In genomic region chr17:30088431-30088830, GRCm38 (mm10) we compare ENCODE assay signal across 29 mouse cellular contexts.
DNase-seq lines count a peak whose midpoint lies in the region; ATAC-seq lines count a peak whose summit lies in the region.
"Had no signal": no experiment of that assay in that cellular context is flagged by ENCODE, and none has a peak within 500 bp of the region (broad histone marks: within the 10 kb centered on the region; RNA-seq: fewer than 3 reads in every experiment).

No protein-coding gene starts in this region.

- no peak overlapping the region for H3K4me3 ChIP-seq in heart, embryonic 12.5 days
- H3K4me3 ChIP-seq in megakaryocyte, embryonic 14.5 days (replicated peaks), result peak overlapping the region; percentile 75
- H3K4me3 ChIP-seq: embryonic facial prominence, embryonic 13.5 days; embryonic facial prominence, embryonic 15.5 days; erythroblast, embryonic 14.5 days; forebrain, embryonic 10.5 days; forebrain, embryonic 12.5 days had no signal

- WGBS in heart, embryonic 12.5 days, result 86% methylated on average over 3 of the region's 3 CpGs

- H3K9ac ChIP-seq in heart, embryonic 12.5 days, result no peak overlapping the region
- H3K9ac ChIP-seq: embryonic facial prominence, embryonic 13.5 days; embryonic facial prominence, embryonic 15.5 days; forebrain, embryonic 12.5 days had no signal

- H3K4me1 ChIP-seq in heart, embryonic 12.5 days (replicated peaks), result peaks cover 43% of the 10 kb centered on the region
- H3K4me1 ChIP-seq in megakaryocyte, embryonic 14.5 days, result peaks cover 90% of the 10 kb centered on the region
- H3K4me1 ChIP-seq: embryonic facial prominence, embryonic 15.5 days; forebrain, embryonic 12.5 days had no signal

- H3K9me3 ChIP-seq in heart, embryonic 12.5 days (replicated peaks), result no peaks in the 10 kb centered on the region
- H3K9me3 ChIP-seq in megakaryocyte, embryonic 14.5 days, result no peaks in the 10 kb centered on the region
- H3K9me3 ChIP-seq: embryonic facial prominence, embryonic 13.5 days; embryonic facial prominence, embryonic 15.5 days; forebrain, embryonic 10.5 days; forebrain, embryonic 12.5 days; G1E had no signal

- no peak for ATAC-seq in heart, embryonic 12.5 days (ENCODE audit: insufficient number of reproducible peaks, low FRiP score)
- ATAC-seq in megakaryocyte, adult 5-6 weeks (ENCODE audit: poor library complexity, severe bottlenecking), result no peak
- ATAC-seq: activated CD4-positive, CD25-positive, alpha-beta regulatory T cell, adult 4 months; CD4-positive, CD25-positive, alpha-beta regulatory T cell, adult 4 months; forebrain, embryonic 14.5 days; forebrain, embryonic 16.5 days; Patski had no signal

- intact Hi-C loops in heart, postnatal 36 days (cut with DNase I), result no loop called here

- H3K27ac ChIP-seq in heart, embryonic 12.5 days (ENCODE audit: poor library complexity, severe bottlenecking), result 0 out of 2 replicates have a peak overlapping the region, but pooled peaks have one; percentile 43
- H3K27ac ChIP-seq: embryonic facial prominence, embryonic 13.5 days; embryonic facial prominence, embryonic 15.5 days; forebrain, embryonic 10.5 days; forebrain, embryonic 12.5 days had no signal

- H3K36me3 ChIP-seq in heart, embryonic 12.5 days, result peaks cover 3% of the 10 kb centered on the region; the same call in 1 of the 2 replicates
- H3K36me3 ChIP-seq in megakaryocyte, embryonic 14.5 days (replicated peaks; ENCODE audit: low read length), result peaks cover 21% of the 10 kb centered on the region
- H3K36me3 ChIP-seq: embryonic facial prominence, embryonic 15.5 days had no signal

- DNase-seq in heart, adult 11 months, result peak; percentile 82
- no peak for DNase-seq in heart, postnatal 36 days
- DNase-seq in heart, adult 9 months (ENCODE audit: low spot score in 2 of 2), result no peak
- DNase-seq: adrenal gland, adult 8-10 months; adrenal gland, postnatal 14 days; adrenal gland, postnatal 36 days; B cell, adult 2 months; cerebellum, adult 11 months; cerebellum, adult 18-20 months; cerebellum, adult 8-10 months; cerebellum, adult 9-11 months; cerebellum, postnatal 14 days; cerebellum, postnatal 36 days; embryo, embryonic 11 days had no signal

- no peak overlapping the region for H3K4me2 ChIP-seq in heart, embryonic 12.5 days
- H3K4me2 ChIP-seq: embryonic facial prominence, embryonic 13.5 days; embryonic facial prominence, embryonic 15.5 days; forebrain, embryonic 12.5 days had no signal

- H3K27me3 ChIP-seq in heart, embryonic 12.5 days (replicated peaks), result no peaks in the 10 kb centered on the region
- no peaks in the 10 kb centered on the region for H3K27me3 ChIP-seq in megakaryocyte, embryonic 14.5 days (replicated peaks)
- H3K27me3 ChIP-seq: CH12.LX; embryonic facial prominence, embryonic 13.5 days; embryonic facial prominence, embryonic 15.5 days; forebrain, embryonic 12.5 days; Patski had no signal
